Mouse (Mus musculus) hindbrain, embryonic 13.5 days (tissue): ENCODE data around the gene Lipc. TPM values are rescaled to one million over a fixed set of nuclear protein-coding genes. Genes with fewer than 3 reads are reported as not detected.

Experiments used
- ATAC-seq: fragments of 200-750 bp; cut with Nextera tagmentation; 2 replicates; pipeline ENCODE4 v1.8.0; 2017; ENCODE audit warnings: moderate TSS enrichment; ENCODE audit not compliant: low FRiP score
- H3K27ac ChIP-seq: fragments of 300-500 bp; sonication (generic); 2 replicates; pipeline ENCODE4 v1.5.1; 2015; ENCODE audit warnings: inconsistent platforms, mild to moderate bottlenecking, moderate library complexity
- H3K27me3 ChIP-seq: fragments of 300-500 bp; sonication (generic); 2 replicates; pipeline ENCODE4 v1.6.1; 2015; ENCODE audit warnings: mild to moderate bottlenecking, inconsistent platforms
- H3K36me3 ChIP-seq: fragments of 300-500 bp; sonication (generic); 2 replicates; pipeline ENCODE4 v1.6.1; 2015; ENCODE audit warnings: mild to moderate bottlenecking, inconsistent platforms
- H3K4me1 ChIP-seq: fragments of 300-500 bp; sonication (generic); replicated peaks from 2 replicates; pipeline ENCODE4 v1.6.1; 2015; ENCODE audit warnings: inconsistent platforms
- H3K4me2 ChIP-seq: fragments of 300-500 bp; sonication (generic); 2 replicates; pipeline ENCODE4 v1.6.1; 2015; ENCODE audit warnings: inconsistent platforms, mild to moderate bottlenecking, moderate library complexity
- H3K4me3 ChIP-seq: fragments of 300-500 bp; sonication (generic); 2 replicates; pipeline ENCODE4 v1.5.1; 2015; ENCODE audit warnings: mild to moderate bottlenecking, inconsistent platforms
- H3K9ac ChIP-seq: fragments of 300-500 bp; sonication (generic); 2 replicates; pipeline ENCODE4 v1.6.1; 2015; ENCODE audit warnings: mild to moderate bottlenecking, inconsistent platforms
- H3K9me3 ChIP-seq: fragments of 300-500 bp; sonication (generic); 2 replicates; pipeline ENCODE4 v1.6.1; 2016; ENCODE audit warnings: inconsistent platforms
- whole genome bisulfite sequencing: fragments of 180-500 bp; shearing (Covaris S2); methylation state at CpG from one replicate; pipeline ENCODE4 v1.1.7; 2015; 5-methylcytosine and 5-hydroxymethylcytosine counted together
- polyA plus RNA-seq: library from polyadenylated mRNA; unstranded; fragments of >200 nt; fragmentation: Nextera tagmentation; extraction: Ambion mirVana; gene quantifications from 2 replicates; pipeline ENCODE4 v1.2.1, GENCODE M21; 2015

Gene Lipc
- polyA plus RNA-seq, 1 experiment from 2014 or later = not detected

DNA sequence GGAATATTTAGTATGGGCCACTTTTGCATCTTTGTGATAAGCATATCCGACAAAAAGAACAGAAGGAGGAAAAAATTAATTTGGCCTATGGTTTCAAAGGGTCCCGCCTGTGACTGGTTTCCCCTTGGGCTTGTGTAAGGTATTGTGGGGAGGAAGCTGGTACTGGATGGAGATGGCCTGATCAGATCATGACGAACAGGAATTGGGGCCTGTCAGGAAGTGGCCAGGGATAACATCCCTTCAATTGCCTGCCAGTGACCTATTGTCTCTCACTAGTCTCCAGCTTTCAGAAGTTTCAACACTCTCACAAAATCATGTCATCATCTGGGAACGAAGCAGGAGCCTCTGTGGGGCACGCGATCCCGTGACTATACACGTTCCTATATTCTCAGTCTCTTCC lies 2.7 kb downstream of the Lipc start:
- no peak overlapping the region for H3K9ac ChIP-seq
- H3K9me3 ChIP-seq = no peaks in the 10 kb centered on the region
- WGBS = 90% methylated on average over 8 of the region's 8 CpGs

DNA sequence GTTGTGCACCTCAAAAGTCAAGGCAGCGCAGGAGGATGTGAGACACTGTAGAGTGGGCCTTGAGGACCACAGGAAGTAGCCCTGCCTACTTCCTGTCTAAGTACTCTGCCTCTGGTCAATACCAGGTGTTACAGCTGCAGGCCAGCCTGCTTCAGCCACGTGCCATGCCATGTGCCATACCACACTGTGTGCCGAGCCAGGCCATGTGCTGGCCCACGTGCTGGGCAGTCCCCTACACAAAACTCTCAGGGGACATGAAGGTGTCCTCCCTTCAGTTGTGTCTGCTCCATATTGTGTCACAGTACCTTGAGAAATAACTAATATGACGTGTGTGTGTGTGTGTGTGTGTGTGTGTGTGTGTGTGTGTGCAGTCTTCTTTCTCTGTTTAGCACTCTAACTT lies 4.7 kb downstream of the Lipc start:
- Histone ChIP-seq H3K4me1 (no peaks in the 10 kb centered on the region; the same call in 1 of the 2 replicates), H3K36me3 (no peaks in the 10 kb centered on the region), H3K27me3 (no peaks in the 10 kb centered on the region), H3K4me2 (no peak overlapping the region), H3K27ac (no peak overlapping the region), H3K9me3 (no peaks in the 10 kb centered on the region), H3K4me3 (no peak overlapping the region), H3K9ac (no peak overlapping the region)
- no peak for ATAC-seq
- WGBS = 90% methylated on average over 5 of the region's 5 CpGs

More for the DNA sequence above, 2.7 kb downstream of the Lipc start:
- no peak overlapping the region for H3K4me2 ChIP-seq
- H3K4me3 ChIP-seq = no peak overlapping the region
- H3K27ac ChIP-seq = no peak overlapping the region
- ATAC-seq = no peak
- no peaks in the 10 kb centered on the region; the same call in 1 of the 2 replicates for H3K4me1 ChIP-seq
- H3K36me3 ChIP-seq = no peaks in the 10 kb centered on the region
- no peaks in the 10 kb centered on the region for H3K27me3 ChIP-seq

DNA sequence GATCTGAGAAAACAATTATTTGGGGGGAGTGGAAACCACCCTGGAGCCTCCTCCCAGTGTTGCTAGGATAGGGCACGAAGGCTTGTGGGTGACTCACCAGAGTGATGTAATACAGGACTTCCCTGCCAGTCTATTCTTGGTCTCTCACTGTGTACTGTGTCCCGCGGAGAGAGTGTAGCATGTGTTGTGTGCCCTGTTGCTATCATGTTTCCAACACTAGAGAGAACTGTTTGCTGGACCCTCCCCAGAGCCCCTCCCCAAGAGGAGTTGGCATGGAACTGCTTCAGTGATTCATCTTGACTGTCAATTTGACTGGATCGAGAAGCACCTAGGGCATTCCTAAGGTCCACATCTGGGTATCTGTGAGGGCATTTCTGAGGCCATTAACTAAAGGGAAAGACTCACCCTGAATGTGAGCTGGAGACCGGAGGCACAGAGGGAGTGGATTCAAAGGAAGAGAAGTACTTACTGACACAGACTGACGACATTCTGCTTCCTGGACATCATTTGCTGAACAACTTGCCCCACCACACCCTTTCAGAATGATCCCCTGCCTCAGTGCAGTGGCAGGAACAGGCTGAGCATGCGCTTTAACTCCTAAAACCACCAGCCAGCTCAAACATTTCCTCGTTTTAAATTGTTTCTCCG lies 9.2 kb downstream of the Lipc start:
- Histone ChIP-seq H3K9me3 (no peaks in the 10 kb centered on the region), H3K27me3 (no peaks in the 10 kb centered on the region), H3K36me3 (no peaks in the 10 kb centered on the region), H3K4me2 (no peak overlapping the region), H3K9ac (no peak overlapping the region), H3K4me3 (no peak overlapping the region), H3K27ac (no peak overlapping the region), H3K4me1 (no peaks in the 10 kb centered on the region)
- WGBS = 88% methylated on average over 9 of the region's 9 CpGs
- ATAC-seq = no peak

- WGBS = 70% methylated on average over 8 of the region's 8 CpGs
- H3K9ac ChIP-seq = no peak overlapping the region
- no peaks in the 10 kb centered on the region for H3K4me1 ChIP-seq
- no peaks in the 10 kb centered on the region for H3K27me3 ChIP-seq
- H3K27ac ChIP-seq = no peak overlapping the region
- H3K9me3 ChIP-seq = no peaks in the 10 kb centered on the region
- no peak for ATAC-seq
- H3K36me3 ChIP-seq = no peaks in the 10 kb centered on the region
- no peak overlapping the region for H3K4me3 ChIP-seq
- no peak overlapping the region for H3K4me2 ChIP-seq
Measured at GRCm38 (mm10) chr9:70939752-70940501, 12.1 kb downstream of the Lipc start.

DNA sequence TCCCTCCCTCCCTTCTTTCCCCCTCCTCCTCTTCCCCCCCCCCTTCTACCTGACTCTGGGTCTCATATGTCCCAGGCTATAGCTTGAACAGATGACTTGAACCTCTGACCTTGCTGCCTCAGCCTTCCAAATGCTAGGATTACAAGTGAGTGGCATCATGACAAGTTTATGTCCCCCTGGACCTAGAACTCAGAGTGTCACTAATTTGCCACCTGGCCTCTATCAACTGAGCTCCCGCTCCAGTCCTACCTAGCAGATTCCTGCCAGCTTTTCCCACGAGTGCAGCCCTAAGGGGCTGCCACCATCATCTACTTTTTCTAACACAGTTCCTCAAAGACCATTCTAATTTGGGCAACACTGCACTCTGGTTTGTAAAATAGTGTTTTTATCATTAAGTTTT lies 13.2 kb downstream of the Lipc start:
- Histone ChIP-seq H3K9me3 (no peaks in the 10 kb centered on the region), H3K27me3 (no peaks in the 10 kb centered on the region), H3K4me1 (no peaks in the 10 kb centered on the region), H3K4me3 (no peak overlapping the region), H3K36me3 (no peaks in the 10 kb centered on the region), H3K9ac (no peak overlapping the region), H3K27ac (no peak overlapping the region), H3K4me2 (no peak overlapping the region)
- WGBS = 58% methylated on average over 2 of the region's 2 CpGs
- no peak for ATAC-seq

DNA sequence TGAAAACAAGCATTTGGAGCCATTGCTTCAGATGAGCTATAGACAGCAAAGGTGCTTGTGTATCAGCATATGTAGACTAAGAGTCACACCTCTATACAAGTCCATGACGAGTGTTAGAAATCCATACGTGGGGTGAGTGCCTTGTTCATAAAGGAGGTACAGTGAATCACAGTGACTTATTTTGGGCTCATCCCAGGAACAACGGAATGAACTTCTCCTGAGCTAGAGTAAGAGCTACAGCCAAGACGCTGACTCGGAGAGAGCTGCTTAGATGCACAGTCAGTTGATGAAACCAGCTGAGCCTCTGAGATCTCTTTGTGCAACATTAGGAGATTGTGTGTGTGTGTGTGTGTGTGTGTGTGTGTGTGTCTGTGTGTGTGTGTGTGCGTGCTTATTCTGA lies 13.9 kb downstream of the Lipc start:
- Histone ChIP-seq H3K36me3 (no peaks in the 10 kb centered on the region), H3K27ac (no peak overlapping the region), H3K4me1 (no peaks in the 10 kb centered on the region), H3K9me3 (no peaks in the 10 kb centered on the region), H3K27me3 (no peaks in the 10 kb centered on the region), H3K9ac (no peak overlapping the region), H3K4me3 (no peak overlapping the region), H3K4me2 (no peak overlapping the region)
- ATAC-seq = no peak
- WGBS = 89% methylated on average over 6 of the region's 6 CpGs

DNA sequence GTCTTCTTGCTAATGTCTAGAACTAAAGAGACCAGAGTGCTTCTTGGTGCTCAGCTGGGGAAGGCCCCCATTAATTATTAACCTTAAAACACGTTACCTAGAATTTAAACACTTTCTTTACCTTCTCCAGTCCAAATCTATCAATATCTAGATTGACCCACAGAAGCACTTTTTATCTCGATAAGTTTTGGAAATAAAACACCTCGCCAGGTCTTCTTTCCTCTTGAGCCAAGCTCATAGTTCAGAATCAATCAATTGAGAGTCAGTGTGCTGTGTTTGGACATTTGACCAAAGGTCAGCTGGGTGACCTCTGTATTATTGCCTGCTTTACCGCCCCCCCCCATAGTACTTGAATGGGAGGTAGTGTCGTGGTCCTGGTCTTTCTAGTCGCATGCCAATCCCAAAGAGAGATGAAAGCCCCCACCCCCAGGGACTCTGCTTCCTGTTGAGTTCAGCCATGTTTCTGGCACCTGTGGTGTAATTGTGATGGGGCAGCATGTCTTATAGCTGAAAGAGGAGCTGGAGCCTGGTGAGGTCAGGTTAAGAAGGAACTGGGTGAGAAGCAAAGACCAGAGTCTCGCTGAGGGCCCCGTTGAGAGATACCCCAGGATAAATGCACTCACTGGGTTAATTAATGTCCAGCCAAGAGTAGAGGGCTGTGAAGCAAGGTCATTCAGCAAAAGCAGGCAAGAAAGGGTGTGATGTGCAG lies 17.3 kb downstream of the Lipc start:
- no peak overlapping the region for H3K4me2 ChIP-seq
- no peak for ATAC-seq
- H3K9me3 ChIP-seq = no peaks in the 10 kb centered on the region
- H3K4me1 ChIP-seq = no peaks in the 10 kb centered on the region
- H3K27me3 ChIP-seq = no peaks in the 10 kb centered on the region
- no peak overlapping the region for H3K9ac ChIP-seq
- H3K27ac ChIP-seq = no peak overlapping the region
- no peaks in the 10 kb centered on the region for H3K36me3 ChIP-seq
- 44% methylated on average over 8 of the region's 8 CpGs for WGBS
- H3K4me3 ChIP-seq = no peak overlapping the region

GRCm38 (mm10) chr9:70930641-70931020 lies 21.4 kb downstream of the Lipc start:
- no peak for ATAC-seq
- Histone ChIP-seq H3K4me3 (no peak overlapping the region), H3K27me3 (no peaks in the 10 kb centered on the region), H3K4me1 (no peaks in the 10 kb centered on the region), H3K36me3 (no peaks in the 10 kb centered on the region), H3K27ac (no peak overlapping the region), H3K9ac (no peak overlapping the region), H3K9me3 (no peaks in the 10 kb centered on the region), H3K4me2 (no peak overlapping the region)
- 75% methylated on average over 5 of the region's 5 CpGs for WGBS

DNA sequence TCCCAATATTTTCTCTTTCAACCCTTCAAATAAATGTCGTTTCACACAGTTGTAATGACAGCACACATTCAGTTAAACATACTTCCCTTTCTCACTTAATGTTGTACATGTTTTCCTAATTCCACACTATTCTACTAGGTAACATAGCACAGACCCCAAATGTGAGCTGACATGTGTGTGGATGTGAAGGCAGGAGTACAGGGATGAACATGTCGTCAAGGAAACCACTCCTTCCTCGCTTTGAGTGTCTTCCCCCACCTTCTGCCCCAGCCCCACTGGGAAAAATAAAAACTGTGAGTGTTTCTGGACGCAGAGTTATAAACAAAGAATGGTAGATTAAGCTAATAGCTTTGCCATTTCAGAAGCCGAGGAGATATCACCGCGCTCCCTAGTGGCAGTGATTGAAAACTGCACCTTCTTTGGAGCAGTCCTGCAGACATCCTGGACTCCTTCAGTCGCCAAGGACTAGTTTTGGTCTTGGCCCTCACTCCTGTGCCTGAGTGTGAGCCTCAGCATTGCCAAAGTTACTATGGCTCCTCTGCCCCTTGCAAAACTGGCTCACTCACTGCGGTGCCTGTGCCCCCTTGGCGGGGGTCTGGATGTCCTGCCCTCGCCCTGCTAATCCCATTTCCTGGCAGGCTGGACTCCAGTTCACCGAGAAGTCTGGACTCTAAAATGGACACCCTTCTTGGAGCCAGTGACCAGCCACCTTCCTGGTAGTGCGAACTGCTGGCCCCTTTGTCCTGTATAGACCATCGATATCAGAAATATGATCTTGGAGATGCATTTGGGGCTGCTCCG lies 22.0 kb downstream of the Lipc start:
- ATAC-seq = no peak
- H3K9ac ChIP-seq = no peak overlapping the region
- no peaks in the 10 kb centered on the region for H3K4me1 ChIP-seq
- H3K27me3 ChIP-seq = no peaks in the 10 kb centered on the region
- 61% methylated on average over 15 of the region's 15 CpGs for WGBS
- H3K4me2 ChIP-seq = no peak overlapping the region
- no peaks in the 10 kb centered on the region for H3K36me3 ChIP-seq
- H3K9me3 ChIP-seq = no peaks in the 10 kb centered on the region
- no peak overlapping the region for H3K4me3 ChIP-seq
- H3K27ac ChIP-seq = no peak overlapping the region

DNA sequence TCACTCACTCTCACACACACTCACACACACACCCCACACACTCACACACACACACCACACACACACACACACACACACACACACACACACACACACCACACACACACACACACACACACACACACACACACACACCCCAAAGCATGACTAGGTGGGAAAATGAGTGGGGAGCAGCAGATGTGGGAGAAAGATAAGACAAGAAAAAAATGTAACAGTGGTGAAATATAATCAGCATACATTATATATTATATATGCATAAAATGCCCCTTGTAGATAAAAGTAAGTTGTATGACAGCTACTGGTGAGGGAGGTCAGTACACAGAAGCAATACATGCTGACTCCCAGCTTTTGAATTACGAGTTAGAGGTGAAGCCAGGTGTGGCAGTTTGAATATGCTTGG lies 23.6 kb downstream of the Lipc start:
- H3K4me3 ChIP-seq = no peak overlapping the region
- 83% methylated on average over 1 of the region's 1 CpGs for WGBS
- H3K27me3 ChIP-seq = no peaks in the 10 kb centered on the region
- no peaks in the 10 kb centered on the region for H3K9me3 ChIP-seq
- H3K9ac ChIP-seq = no peak overlapping the region
- no peak for ATAC-seq
- no peak overlapping the region for H3K27ac ChIP-seq
- H3K36me3 ChIP-seq = no peaks in the 10 kb centered on the region
- no peak overlapping the region for H3K4me2 ChIP-seq
- H3K4me1 ChIP-seq = no peaks in the 10 kb centered on the region

- Histone ChIP-seq H3K27me3 (no peaks in the 10 kb centered on the region), H3K4me3 (no peak overlapping the region), H3K4me2 (no peak overlapping the region), H3K9me3 (no peaks in the 10 kb centered on the region), H3K9ac (no peak overlapping the region), H3K36me3 (no peaks in the 10 kb centered on the region), H3K4me1 (peaks cover 3% of the 10 kb centered on the region; the same call in 1 of the 2 replicates), H3K27ac (no peak overlapping the region)
- ATAC-seq = no peak
Measured at GRCm38 (mm10) chr9:70927701-70928100, 24.3 kb downstream of the Lipc start.
